Mouse (Mus musculus) forebrain, embryonic 12.5 days (tissue): ENCODE measurements around the gene Nav2. TPM values are rescaled to one million over a fixed set of nuclear protein-coding genes. Genes with fewer than 3 reads are reported as not detected.

ENCODE experiments used
- ATAC-seq: fragments of 200-750 bp; cut with Nextera tagmentation; 2 replicates; pipeline ENCODE4 v1.8.0; 2017; ENCODE audit warnings: moderate TSS enrichment; ENCODE audit not compliant: low FRiP score
- H3K27ac ChIP-seq: fragments of 300-500 bp; sonication (generic); 2 replicates; pipeline ENCODE4 v1.5.1; 2016; ENCODE audit warnings: mild to moderate bottlenecking
- H3K27me3 ChIP-seq: fragments of 300-500 bp; sonication (generic); 2 replicates; pipeline ENCODE4 v1.6.1; 2016; ENCODE audit warnings: mild to moderate bottlenecking
- H3K36me3 ChIP-seq: fragments of 300-500 bp; sonication (generic); replicated peaks from 2 replicates; pipeline ENCODE4 v1.6.1; 2016; ENCODE audit warnings: mild to moderate bottlenecking
- H3K4me1 ChIP-seq: fragments of 300-500 bp; sonication (generic); 2 replicates; pipeline ENCODE4 v1.6.1; 2016
- H3K4me2 ChIP-seq: fragments of 300-500 bp; sonication (generic); 2 replicates; pipeline ENCODE4 v1.6.1; 2016; ENCODE audit warnings: mild to moderate bottlenecking, moderate library complexity
- H3K4me3 ChIP-seq: fragments of 300-500 bp; sonication (generic); replicated peaks from 2 replicates; pipeline ENCODE4 v1.5.1; 2016; ENCODE audit warnings: mild to moderate bottlenecking
- H3K9ac ChIP-seq: fragments of 300-500 bp; sonication (generic); 2 replicates; pipeline ENCODE4 v1.6.1; 2016; ENCODE audit warnings: mild to moderate bottlenecking
- H3K9me3 ChIP-seq: fragments of 300-500 bp; sonication (generic); 2 replicates; pipeline ENCODE4 v1.6.1; 2016
- WGBS: fragments of 180-500 bp; shearing (Covaris S2); methylation state at CpG from one replicate; pipeline ENCODE4 v1.1.7; 2016; 5-methylcytosine and 5-hydroxymethylcytosine counted together
- polyA plus RNA-seq: library from polyadenylated mRNA; unstranded; fragments of >200 nt; fragmentation: Nextera tagmentation; extraction: Ambion mirVana; gene quantifications from 2 replicates; pipeline ENCODE4 v1.2.1, GENCODE M21; 2016

The Nav2 gene
- polyA plus RNA-seq, 1 experiment from 2014 or later = 10.9 TPM

DNA sequence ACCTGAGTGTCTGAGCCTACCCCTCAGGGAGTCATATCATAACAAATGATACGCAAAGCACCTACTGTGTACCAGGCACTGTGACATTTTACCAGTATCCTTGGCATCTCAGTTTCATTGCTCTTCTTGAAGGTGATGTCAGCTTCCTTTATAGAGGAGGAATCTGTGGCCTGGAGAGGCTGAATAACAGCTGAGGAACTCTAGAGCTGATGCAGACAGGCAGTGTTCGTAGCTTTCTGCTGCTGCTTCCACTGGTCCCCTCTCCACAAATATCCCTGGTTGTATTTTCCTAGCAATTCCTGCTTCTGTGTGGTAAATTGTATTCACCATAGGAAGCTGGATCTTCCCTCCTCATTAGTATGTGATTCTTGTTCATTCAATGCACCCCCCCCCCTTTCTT lies 462.8 kb downstream of the Nav2 start:
- no peak for ATAC-seq
- Histone ChIP-seq H3K9me3 (no peaks in the 10 kb centered on the region), H3K4me3 (no peak overlapping the region), H3K27ac (no peak overlapping the region), H3K4me2 (no peak overlapping the region), H3K36me3 (no peaks in the 10 kb centered on the region), H3K4me1 (peaks cover 19% of the 10 kb centered on the region), H3K27me3 (peaks cover 47% of the 10 kb centered on the region), H3K9ac (no peak overlapping the region)
- 98% methylated on average over 2 of the region's 2 CpGs for WGBS

DNA sequence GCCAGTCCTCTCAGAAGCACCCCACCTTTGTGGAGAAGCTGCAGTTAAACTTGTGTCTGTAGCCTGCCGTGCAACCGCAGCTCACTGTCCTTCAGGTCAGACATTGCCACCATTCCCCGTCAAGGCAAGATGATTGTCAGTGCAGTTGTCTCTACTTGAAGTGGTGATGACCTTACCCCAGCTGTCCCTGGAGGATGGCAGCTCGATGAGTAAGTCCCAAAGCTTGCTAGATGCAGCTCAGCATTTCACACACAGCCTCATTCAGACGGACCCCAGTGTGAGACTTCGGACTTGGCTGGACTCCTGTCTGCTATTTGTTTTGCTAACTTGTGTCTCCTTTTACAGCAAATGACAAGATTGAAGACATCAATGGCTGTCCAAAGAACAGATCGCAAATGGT lies 463.5 kb downstream of the Nav2 start:
- H3K4me3 ChIP-seq = no peak overlapping the region
- H3K4me1 ChIP-seq = peaks cover 19% of the 10 kb centered on the region
- H3K4me2 ChIP-seq = no peak overlapping the region
- no peaks in the 10 kb centered on the region for H3K9me3 ChIP-seq
- H3K27ac ChIP-seq = no peak overlapping the region
- H3K36me3 ChIP-seq = no peaks in the 10 kb centered on the region
- H3K27me3 ChIP-seq = peaks cover 45% of the 10 kb centered on the region
- 84% methylated on average over 7 of the region's 7 CpGs for WGBS
- no peak for ATAC-seq
- H3K9ac ChIP-seq = no peak overlapping the region

DNA sequence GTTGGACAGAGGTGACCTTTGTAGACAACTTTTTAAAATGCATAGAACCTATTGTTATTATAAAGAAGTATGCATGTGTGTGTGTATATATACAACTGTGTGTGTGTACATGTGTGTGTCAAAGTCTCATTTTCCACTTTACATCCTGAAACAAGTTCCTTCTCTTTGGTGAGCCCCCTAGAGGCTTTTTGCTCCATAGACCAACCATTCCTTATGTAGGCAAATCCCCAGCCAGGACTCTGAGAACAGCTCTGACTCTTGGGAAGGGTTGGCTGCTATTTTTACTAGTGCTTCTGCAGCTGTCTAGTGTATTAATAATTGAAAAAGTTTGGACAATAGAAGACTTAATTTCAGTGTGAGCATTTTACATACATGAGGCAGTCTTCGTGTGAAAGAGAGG lies 464.7 kb downstream of the Nav2 start:
- no peak overlapping the region for H3K27ac ChIP-seq
- H3K9ac ChIP-seq = no peak overlapping the region
- no peaks in the 10 kb centered on the region for H3K9me3 ChIP-seq
- peaks cover 19% of the 10 kb centered on the region for H3K4me1 ChIP-seq
- no peak overlapping the region for H3K4me2 ChIP-seq
- WGBS = 87% methylated on average over 1 of the region's 1 CpGs
- no peak for ATAC-seq
- H3K36me3 ChIP-seq = no peaks in the 10 kb centered on the region
- H3K27me3 ChIP-seq = peaks cover 41% of the 10 kb centered on the region
- H3K4me3 ChIP-seq = no peak overlapping the region

DNA sequence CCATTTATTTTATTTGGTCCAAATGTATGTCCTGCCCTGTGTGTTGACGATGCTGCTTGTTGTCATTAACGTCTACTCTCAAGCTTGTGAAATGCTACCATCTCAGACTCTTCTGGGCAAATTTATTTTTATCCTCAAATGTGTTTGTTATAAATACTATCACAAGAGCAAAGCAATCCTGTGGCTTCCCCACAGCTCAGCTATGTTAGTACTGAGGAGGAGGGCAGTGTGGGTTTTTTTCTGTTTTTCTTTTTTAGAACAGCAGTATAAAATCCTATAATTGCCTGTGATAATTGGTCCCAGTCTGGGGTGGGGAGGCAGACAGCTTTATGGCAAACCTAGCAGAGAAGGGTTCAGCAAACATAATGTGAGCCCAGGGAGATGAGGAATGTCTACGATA lies 465.1 kb downstream of the Nav2 start:
- Histone ChIP-seq H3K9ac (no peak overlapping the region), H3K27me3 (peaks cover 36% of the 10 kb centered on the region), H3K4me2 (no peak overlapping the region), H3K27ac (no peak overlapping the region), H3K36me3 (no peaks in the 10 kb centered on the region), H3K4me3 (no peak overlapping the region), H3K9me3 (no peaks in the 10 kb centered on the region), H3K4me1 (peaks cover 19% of the 10 kb centered on the region)
- ATAC-seq = no peak
- WGBS = 86% methylated on average over 3 of the region's 3 CpGs

DNA sequence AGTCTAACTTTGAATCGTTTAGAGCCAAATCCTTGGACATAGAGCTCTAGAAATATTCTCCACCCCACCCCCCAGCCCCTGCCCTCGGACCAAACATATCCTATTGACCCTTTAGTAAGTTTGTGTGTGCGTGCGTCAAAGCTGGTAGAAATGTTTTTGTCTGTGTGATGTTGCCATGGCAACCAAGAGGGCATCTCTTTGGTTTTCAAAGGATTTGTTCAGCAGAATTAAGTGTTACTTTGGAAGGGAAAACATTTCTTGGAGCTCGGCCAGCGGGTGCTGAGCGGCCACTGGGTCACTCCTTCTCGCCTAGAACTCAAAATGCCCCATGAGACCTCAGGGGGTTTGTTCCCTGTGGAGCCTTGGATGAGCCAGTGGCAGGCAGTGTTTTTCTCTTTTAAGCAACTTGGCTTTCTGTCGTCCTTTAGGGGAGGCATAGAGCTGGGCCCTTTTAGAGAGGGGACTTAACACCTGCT lies 467.0 kb downstream of the Nav2 start:
- Histone ChIP-seq H3K9ac (no peak overlapping the region), H3K4me2 (0 out of 2 replicates have a peak overlapping the region, but pooled peaks have one; percentile 3), H3K27me3 (peaks cover 26% of the 10 kb centered on the region), H3K4me3 (no peak overlapping the region), H3K4me1 (peaks cover 19% of the 10 kb centered on the region), H3K9me3 (no peaks in the 10 kb centered on the region), H3K36me3 (no peaks in the 10 kb centered on the region), H3K27ac (no peak overlapping the region)
- WGBS = 3% methylated on average over 9 of the region's 9 CpGs
- 0 out of 2 replicates have a peak, but pooled peaks have one; percentile 42 for ATAC-seq

DNA sequence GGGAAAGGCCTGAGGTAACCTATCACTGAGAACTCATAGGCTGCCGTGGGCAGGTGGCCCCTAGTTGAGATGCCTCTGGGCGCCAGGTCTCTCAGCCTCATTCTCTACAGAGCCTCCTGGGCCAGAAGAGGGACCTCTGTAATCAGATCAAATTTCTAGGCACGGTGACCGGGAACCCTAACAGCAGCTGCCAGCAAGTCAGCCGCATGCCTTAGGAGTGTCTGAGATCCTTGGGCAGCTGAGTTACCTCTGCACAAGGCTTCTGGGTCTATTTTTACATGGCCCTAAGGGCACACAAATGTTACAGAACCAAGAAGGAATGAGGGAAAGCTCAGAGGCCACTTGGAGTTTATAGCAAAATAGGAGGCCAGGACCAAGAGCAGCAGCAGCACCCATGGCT lies 470.1 kb downstream of the Nav2 start:
- H3K4me3 ChIP-seq = no peak overlapping the region
- no peak for ATAC-seq
- no peaks in the 10 kb centered on the region for H3K36me3 ChIP-seq
- H3K27me3 ChIP-seq = peaks cover 15% of the 10 kb centered on the region
- H3K9me3 ChIP-seq = no peaks in the 10 kb centered on the region
- 81% methylated on average over 5 of the region's 5 CpGs for WGBS
- peaks cover 19% of the 10 kb centered on the region for H3K4me1 ChIP-seq
- H3K9ac ChIP-seq = no peak overlapping the region
- H3K27ac ChIP-seq = no peak overlapping the region
- no peak overlapping the region for H3K4me2 ChIP-seq

DNA sequence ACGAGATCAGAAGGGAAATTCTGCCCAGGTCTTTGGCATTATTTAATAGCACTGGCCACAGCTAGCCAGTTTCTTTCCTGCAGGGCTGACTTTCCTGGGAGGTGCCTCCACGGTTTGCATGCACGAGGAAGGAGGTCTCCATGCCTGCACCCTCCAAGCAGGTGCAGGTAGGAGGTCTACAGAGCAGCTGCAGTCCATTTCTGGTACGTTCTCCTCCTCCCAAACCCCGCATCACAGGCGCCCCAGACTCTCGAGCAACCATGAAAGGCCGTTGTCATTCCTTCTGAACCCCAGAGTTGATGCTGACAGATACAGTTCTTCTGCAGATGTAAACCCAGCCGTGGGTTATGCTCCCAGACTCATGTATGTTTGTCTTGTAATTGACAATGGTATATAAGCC lies 472.4 kb downstream of the Nav2 start:
- Histone ChIP-seq H3K36me3 (no peaks in the 10 kb centered on the region), H3K4me1 (peaks cover 3% of the 10 kb centered on the region), H3K27me3 (0 out of 2 replicates have a peak, but pooled peaks cover 2% of the 10 kb centered on the region), H3K9ac (no peak overlapping the region), H3K27ac (no peak overlapping the region), H3K4me3 (no peak overlapping the region), H3K4me2 (no peak overlapping the region), H3K9me3 (no peaks in the 10 kb centered on the region)
- no peak for ATAC-seq
- WGBS = 90% methylated on average over 9 of the region's 9 CpGs

DNA sequence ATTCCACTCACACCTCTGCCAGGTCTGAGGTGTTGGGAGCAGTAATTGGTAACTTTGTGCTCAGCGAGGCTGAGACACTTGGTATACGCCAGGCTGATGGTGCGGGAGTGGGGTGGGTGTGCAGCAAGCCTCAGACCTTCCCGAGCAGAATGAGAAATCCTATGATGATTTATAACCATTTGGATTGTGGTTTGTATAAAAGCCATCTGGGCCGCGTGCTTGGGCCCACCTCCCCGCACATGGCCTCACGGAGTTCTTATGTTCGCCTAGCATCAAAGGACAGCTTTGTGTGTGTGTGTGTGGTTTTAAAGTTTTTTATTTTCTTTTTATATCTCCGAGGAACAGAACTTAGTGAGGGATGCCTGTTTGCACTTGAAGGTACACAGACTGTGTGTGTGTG lies 474.4 kb downstream of the Nav2 start:
- H3K4me2 ChIP-seq = no peak overlapping the region
- ATAC-seq = no peak
- peaks cover 6% of the 10 kb centered on the region for H3K4me1 ChIP-seq
- 79% methylated on average over 10 of the region's 10 CpGs for WGBS
- no peaks in the 10 kb centered on the region for H3K36me3 ChIP-seq
- H3K9ac ChIP-seq = no peak overlapping the region
- no peak overlapping the region for H3K27ac ChIP-seq
- no peaks in the 10 kb centered on the region for H3K9me3 ChIP-seq
- H3K4me3 ChIP-seq = no peak overlapping the region
- 0 out of 2 replicates have a peak, but pooled peaks cover 2% of the 10 kb centered on the region for H3K27me3 ChIP-seq

DNA sequence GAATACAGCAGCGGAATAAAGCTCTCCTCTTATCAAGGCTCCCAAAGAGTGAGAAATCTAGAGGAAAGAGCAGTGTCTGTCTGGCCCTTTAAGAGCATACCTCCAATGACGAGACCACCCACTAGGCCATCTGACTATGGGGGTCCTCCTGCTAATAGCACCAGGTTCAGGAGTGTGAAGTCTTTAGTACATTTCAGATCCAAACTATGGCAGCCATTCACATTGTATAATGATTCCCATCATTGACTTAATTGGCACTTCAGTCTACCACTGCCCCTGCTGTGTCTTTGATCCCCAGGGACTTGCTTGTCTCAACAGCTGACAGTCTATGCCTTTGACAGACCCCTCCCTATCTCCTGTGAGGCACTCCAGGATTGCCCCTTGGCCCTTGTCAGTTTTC lies 479.6 kb downstream of the Nav2 start:
- Histone ChIP-seq H3K4me1 (peaks cover 28% of the 10 kb centered on the region), H3K4me3 (no peak overlapping the region), H3K9ac (no peak overlapping the region), H3K36me3 (no peaks in the 10 kb centered on the region), H3K9me3 (no peaks in the 10 kb centered on the region), H3K27me3 (no peaks in the 10 kb centered on the region), H3K4me2 (no peak overlapping the region), H3K27ac (no peak overlapping the region)
- 46% methylated on average over 2 of the region's 2 CpGs for WGBS
- 0 out of 2 replicates have a peak, but pooled peaks have one; percentile 42 for ATAC-seq

DNA sequence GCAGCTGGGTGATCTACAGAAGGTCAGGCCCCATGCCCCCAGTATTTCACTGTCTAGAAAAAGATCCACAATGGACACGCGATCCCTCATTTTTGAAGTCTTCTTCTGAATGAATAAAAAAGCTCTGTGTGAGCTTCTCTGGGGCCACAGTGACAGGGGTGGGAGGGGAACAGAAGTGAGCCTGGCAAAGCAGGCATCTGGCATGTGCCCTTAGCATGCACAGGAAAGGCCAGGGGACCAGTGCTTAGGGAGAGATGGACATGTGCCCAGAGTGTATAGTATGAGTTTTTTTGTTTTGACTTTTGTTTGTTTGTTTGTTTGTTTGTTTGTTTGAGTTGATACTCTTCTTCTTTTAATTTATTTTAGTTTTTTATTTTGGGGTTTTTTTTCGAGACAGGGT lies 481.8 kb downstream of the Nav2 start:
- WGBS = 75% methylated on average over 3 of the region's 3 CpGs
- no peak overlapping the region for H3K4me2 ChIP-seq
- H3K4me1 ChIP-seq = peaks cover 33% of the 10 kb centered on the region
- no peak overlapping the region for H3K4me3 ChIP-seq
- no peaks in the 10 kb centered on the region for H3K27me3 ChIP-seq
- ATAC-seq = no peak
- H3K9ac ChIP-seq = no peak overlapping the region
- no peaks in the 10 kb centered on the region for H3K36me3 ChIP-seq
- H3K27ac ChIP-seq = no peak overlapping the region
- H3K9me3 ChIP-seq = no peaks in the 10 kb centered on the region

DNA sequence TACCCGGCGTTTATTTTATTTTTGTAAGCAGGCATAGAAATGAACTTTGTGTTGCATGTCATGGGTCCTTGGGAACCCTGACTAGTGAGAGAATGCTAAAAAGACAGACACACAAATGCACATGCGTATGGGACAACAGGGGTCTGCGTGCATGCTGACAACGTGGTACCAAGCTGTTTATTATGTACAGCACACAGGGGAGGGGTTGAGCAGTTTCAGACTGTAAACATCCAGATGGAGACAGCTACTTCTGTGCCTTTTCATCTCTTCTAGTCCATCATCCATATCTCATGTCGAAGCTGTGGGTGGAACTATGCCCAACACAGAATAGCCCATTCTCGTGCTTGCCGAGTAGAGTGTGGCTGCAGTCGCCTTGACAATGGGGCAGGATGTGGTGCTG lies 482.3 kb downstream of the Nav2 start:
- no peak overlapping the region for H3K9ac ChIP-seq
- no peaks in the 10 kb centered on the region for H3K27me3 ChIP-seq
- H3K36me3 ChIP-seq = no peaks in the 10 kb centered on the region
- 77% methylated on average over 9 of the region's 9 CpGs for WGBS
- H3K4me3 ChIP-seq = no peak overlapping the region
- peaks cover 33% of the 10 kb centered on the region for H3K4me1 ChIP-seq
- ATAC-seq = no peak
- no peaks in the 10 kb centered on the region for H3K9me3 ChIP-seq
- H3K4me2 ChIP-seq = no peak overlapping the region
- no peak overlapping the region for H3K27ac ChIP-seq

DNA sequence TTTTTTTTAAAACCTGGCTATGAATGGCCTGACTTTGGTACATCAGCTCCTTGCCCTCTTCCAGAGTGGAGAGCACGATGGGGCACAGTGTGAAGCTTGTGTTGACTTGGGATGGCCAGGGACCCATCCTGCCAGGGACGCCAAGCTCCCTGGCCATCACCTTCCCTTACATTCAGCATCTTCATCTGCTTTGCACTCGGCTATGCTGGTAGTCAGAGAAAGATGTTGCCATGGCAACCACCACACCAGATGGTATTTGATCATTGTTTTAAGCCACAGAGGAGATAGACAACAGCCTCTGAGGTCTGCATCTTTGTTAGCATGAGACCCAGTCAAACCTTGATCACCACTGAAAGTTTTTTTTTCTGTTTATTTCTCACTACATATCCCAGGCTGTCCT lies 483.7 kb downstream of the Nav2 start:
- Histone ChIP-seq H3K9ac (no peak overlapping the region), H3K27me3 (no peaks in the 10 kb centered on the region), H3K36me3 (no peaks in the 10 kb centered on the region), H3K4me2 (no peak overlapping the region), H3K9me3 (no peaks in the 10 kb centered on the region), H3K27ac (0 out of 2 replicates have a peak overlapping the region, but pooled peaks have one; percentile 63), H3K4me1 (peaks cover 38% of the 10 kb centered on the region), H3K4me3 (no peak overlapping the region)
- WGBS = 55% methylated on average over 3 of the region's 3 CpGs
- peak; percentile 34; the same call in 1 of the 2 replicates for ATAC-seq

DNA sequence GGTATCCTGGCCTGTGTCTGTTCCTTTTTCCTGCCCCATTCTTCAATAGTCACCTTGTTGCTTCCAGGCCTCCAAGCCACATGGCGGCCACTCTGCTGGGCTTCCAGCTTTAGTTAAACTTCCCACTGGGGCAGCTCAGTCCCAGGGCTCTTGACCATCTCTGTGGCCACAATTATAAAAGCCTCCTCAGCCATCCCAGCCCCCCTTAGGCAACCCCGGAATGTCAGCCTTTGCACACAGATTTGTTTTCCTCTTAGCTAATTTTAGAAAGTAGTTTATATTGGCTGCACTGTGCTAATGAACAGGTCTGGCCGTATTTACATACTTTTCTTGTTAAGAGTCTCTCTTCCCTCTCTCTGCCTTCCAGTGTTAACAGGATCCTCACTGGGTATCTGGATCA lies 484.3 kb downstream of the Nav2 start:
- Histone ChIP-seq H3K36me3 (no peaks in the 10 kb centered on the region), H3K9me3 (no peaks in the 10 kb centered on the region), H3K4me1 (peaks cover 37% of the 10 kb centered on the region), H3K4me2 (no peak overlapping the region), H3K27ac (peak overlapping the region; percentile 63; the same call in 1 of the 2 replicates), H3K27me3 (no peaks in the 10 kb centered on the region), H3K9ac (no peak overlapping the region), H3K4me3 (no peak overlapping the region)
- 52% methylated on average over 3 of the region's 3 CpGs for WGBS
- ATAC-seq = no peak
